Mouse (Mus musculus): ENCODE results near the gene Ccdc127. TPM values are rescaled to one million over a fixed set of nuclear protein-coding genes. Genes with fewer than 3 reads are reported as not detected.

Gene Ccdc127
- polyA plus RNA-seq, 2 experiments, result 22.0 to 50.3 TPM

DNA sequence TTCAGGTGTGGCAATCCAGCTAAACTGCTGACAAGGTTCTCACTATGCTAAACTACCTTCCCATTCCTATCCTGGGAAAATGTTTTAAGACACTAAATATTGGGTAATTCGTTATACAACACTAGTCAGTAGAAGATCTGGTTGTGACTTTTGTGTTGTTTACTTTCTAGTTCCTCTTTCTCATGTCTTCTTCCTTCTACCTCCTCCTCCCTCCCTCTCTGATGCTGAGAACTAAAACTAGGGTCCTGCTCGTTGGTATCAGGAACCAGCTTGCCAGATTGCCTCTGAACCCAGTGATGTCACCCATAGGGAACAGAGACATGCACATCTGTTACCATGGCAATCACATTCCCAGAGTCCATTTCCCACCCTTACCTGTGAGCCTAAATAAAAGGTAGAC lies 12.1 kb downstream of the Ccdc127 start:
- ATAC-seq (ENCODE audit: low FRiP score, low read depth), result no peak
- WGBS, result 70% methylated on average over 2 of the region's 2 CpGs
- no peaks in the 10 kb centered on the region for H3K4me1 ChIP-seq (ENCODE audit: control insufficient read depth, insufficient read depth, low read length)
- H3K9ac ChIP-seq (ENCODE audit: low read depth, low read length, severe bottlenecking), result no peak overlapping the region
- DNase-seq (ENCODE audit: low spot score), result no peak
- no peaks in the 10 kb centered on the region for H3K27me3 ChIP-seq (ENCODE audit: control insufficient read depth, insufficient read depth, low read length)
- no peak overlapping the region for H3K4me3 ChIP-seq (replicated peaks; ENCODE audit: low read length)
- no peak overlapping the region for H3K4me2 ChIP-seq (replicated peaks; ENCODE audit: low read depth, low read length, severe bottlenecking)
- TF ChIP-seq POLR2A (IDR thresholded peaks at IDR 0.05; ENCODE audit: borderline replicate concordance, extremely low read depth, insufficient read depth, insufficient read length), result no peak
- H3K27ac ChIP-seq (replicated peaks; ENCODE audit: low read depth, low read length), result no peak overlapping the region
- no peaks in the 10 kb centered on the region for H3K9me3 ChIP-seq (ENCODE audit: control insufficient read depth, low read length)
- peaks cover 38% of the 10 kb centered on the region for H3K36me3 ChIP-seq (ENCODE audit: control insufficient read depth, insufficient read depth, low read length)

DNA sequence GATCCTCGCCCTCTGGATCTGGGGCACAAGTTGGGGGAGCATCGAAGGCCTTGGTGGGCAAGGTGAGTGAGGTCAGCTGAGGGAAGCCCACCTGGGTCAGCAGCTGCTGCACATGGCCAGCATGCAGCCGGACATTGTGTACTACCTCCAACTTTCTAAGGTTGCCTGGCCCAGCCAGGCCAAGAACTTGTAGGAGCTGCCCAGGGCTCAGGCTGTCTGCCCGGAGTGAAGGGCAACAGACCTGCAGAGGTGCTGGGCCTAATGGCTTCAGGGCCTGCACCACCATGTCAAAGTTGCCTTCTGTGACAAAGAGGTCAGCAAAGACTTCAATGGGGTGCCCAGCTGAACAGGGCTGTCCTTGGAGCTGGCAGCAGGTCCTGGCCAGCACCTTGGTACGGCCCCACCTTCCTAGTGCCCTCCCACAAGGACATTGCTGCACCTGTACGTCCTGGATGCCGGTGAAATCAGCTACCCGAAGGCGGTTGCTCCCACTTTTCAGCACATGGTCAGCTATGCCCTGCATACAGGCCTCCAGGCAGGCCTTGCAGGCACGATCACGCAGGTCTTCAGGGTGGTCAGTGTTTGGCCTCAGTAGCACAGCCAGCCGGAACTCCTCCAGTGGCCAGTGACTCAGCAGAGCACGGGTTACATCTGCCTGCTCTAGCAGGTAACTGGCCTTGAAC lies 13.2 kb downstream of the Ccdc127 start:
- no peak overlapping the region for H3K4me2 ChIP-seq (replicated peaks; ENCODE audit: low read depth, low read length, severe bottlenecking)
- ATAC-seq (ENCODE audit: low FRiP score, low read depth), result 0 out of 2 replicates have a peak, but pooled peaks have one; percentile 19
- H3K27ac ChIP-seq (replicated peaks; ENCODE audit: low read depth, low read length), result no peak overlapping the region
- no peak overlapping the region for H3K9ac ChIP-seq (ENCODE audit: low read depth, low read length, severe bottlenecking)
- peaks cover 30% of the 10 kb centered on the region for H3K36me3 ChIP-seq (ENCODE audit: control insufficient read depth, insufficient read depth, low read length)
- DNase-seq (ENCODE audit: low spot score), result no peak
- no peaks in the 10 kb centered on the region for H3K27me3 ChIP-seq (ENCODE audit: control insufficient read depth, insufficient read depth, low read length)
- TF ChIP-seq POLR2A (IDR thresholded peaks at IDR 0.05; ENCODE audit: borderline replicate concordance, extremely low read depth, insufficient read depth, insufficient read length), result no peak
- H3K4me1 ChIP-seq (ENCODE audit: control insufficient read depth, insufficient read depth, low read length), result no peaks in the 10 kb centered on the region
- H3K9me3 ChIP-seq (ENCODE audit: control insufficient read depth, low read length), result no peaks in the 10 kb centered on the region
- WGBS, result 85% methylated on average over 13 of the region's 13 CpGs
- H3K4me3 ChIP-seq (replicated peaks; ENCODE audit: low read length), result no peak overlapping the region

DNA sequence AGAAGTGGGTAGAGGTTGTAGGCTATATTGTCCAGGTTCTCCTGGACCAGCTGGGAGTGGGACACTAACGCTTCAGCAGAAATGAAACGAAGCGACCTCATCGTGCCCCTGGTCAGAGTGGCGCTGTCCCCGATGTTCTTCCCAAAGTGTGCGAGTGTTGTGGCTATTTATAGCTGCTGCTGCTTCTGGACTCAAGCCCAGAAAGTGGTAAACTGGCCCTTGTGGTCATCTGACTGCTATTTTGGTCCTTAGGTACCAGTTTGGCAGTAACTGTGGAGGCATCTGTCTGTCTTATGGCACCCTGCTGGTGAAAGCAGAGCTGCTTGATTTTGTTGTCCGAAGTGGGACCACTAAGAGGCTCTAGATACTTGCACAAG lies 13.7 kb downstream of the Ccdc127 start, which contains the start of gene Lrrc14b:
Lrrc14b (minus strand) TSS at position 147 of the 377 bp plus-strand sequence.
- ATAC-seq (ENCODE audit: low FRiP score, low read depth), result no peak

DNA sequence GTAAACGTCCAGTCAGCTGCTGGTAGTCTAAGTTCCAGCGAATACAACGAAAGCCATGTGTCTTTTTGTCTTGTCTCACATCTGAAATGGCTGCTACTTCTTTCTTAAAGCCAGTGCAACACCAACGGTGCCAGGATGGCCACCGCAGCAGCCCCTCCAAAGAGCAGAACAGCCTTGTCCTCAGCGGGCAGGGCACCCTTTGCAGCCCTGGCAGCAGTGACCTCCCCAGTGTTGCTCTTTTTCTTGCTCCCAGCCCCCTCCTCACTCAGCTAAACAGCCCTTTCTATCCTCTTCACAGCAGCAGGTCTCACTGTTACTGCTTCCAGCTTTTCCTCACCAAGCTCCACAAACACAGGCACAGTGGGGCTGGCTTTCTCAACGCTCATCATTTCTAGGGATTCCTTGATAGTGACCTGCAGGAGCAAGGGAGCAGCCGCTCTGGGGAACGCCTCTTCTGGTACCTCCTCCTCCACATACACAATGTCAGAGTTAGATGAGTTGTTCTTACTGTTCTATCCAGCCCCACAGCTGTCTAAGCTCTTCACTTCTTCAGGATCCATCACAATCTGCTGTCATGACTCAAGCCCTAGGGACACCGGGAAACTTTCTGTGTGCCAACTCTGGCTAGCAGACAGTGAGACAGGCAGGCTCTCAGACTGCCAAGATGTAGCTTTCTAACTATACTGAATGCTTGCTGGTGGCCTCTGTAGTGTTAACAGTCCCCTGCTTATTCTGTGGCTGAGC lies 31.6 kb downstream of the Ccdc127 start:
- ATAC-seq (ENCODE audit: low FRiP score, low read depth) (no peak), DNase-seq (ENCODE audit: low spot score) (no peak)
- H3K9ac ChIP-seq (ENCODE audit: low read depth, low read length, severe bottlenecking), result no peak overlapping the region
- no peak overlapping the region for H3K4me2 ChIP-seq (replicated peaks; ENCODE audit: low read depth, low read length, severe bottlenecking)
- H3K27ac ChIP-seq (replicated peaks; ENCODE audit: low read depth, low read length), result no peak overlapping the region
- H3K27me3 ChIP-seq (ENCODE audit: control insufficient read depth, insufficient read depth, low read length), result no peaks in the 10 kb centered on the region
- no peaks in the 10 kb centered on the region for H3K4me1 ChIP-seq (ENCODE audit: control insufficient read depth, insufficient read depth, low read length)
- no peaks in the 10 kb centered on the region for H3K36me3 ChIP-seq (ENCODE audit: control insufficient read depth, insufficient read depth, low read length)
- WGBS, result 49% methylated on average over 10 of the region's 10 CpGs
- no peak for TF ChIP-seq POLR2A (IDR thresholded peaks at IDR 0.05; ENCODE audit: borderline replicate concordance, extremely low read depth, insufficient read depth, insufficient read length)
- no peak overlapping the region for H3K4me3 ChIP-seq (replicated peaks; ENCODE audit: low read length)
- no peaks in the 10 kb centered on the region for H3K9me3 ChIP-seq (ENCODE audit: control insufficient read depth, low read length)

More for the DNA sequence above, 13.7 kb downstream of the Ccdc127 start, which contains the start of gene Lrrc14b:
- TF ChIP-seq POLR2A (IDR thresholded peaks at IDR 0.05; ENCODE audit: borderline replicate concordance, extremely low read depth, insufficient read depth, insufficient read length), result no peak
- no peak within 1 kb of the TSS for H3K27ac ChIP-seq (replicated peaks; ENCODE audit: low read depth, low read length)
- H3K9me3 ChIP-seq (ENCODE audit: control insufficient read depth, low read length), result no peaks in the 10 kb centered on the region
- WGBS, result 78% methylated on average over 8 of the region's 8 CpGs
- H3K27me3 ChIP-seq (ENCODE audit: control insufficient read depth, insufficient read depth, low read length), result no peaks in the 10 kb centered on the region
- H3K36me3 ChIP-seq (ENCODE audit: control insufficient read depth, insufficient read depth, low read length), result peaks cover 25% of the 10 kb centered on the region
- peak; percentile 22 for DNase-seq (ENCODE audit: low spot score)
- H3K4me2 ChIP-seq (replicated peaks; ENCODE audit: low read depth, low read length, severe bottlenecking), result no peak within 1 kb of the TSS
- no peak within 1 kb of the TSS for H3K9ac ChIP-seq (ENCODE audit: low read depth, low read length, severe bottlenecking)
- H3K4me1 ChIP-seq (ENCODE audit: control insufficient read depth, insufficient read depth, low read length), result no peaks in the 10 kb centered on the region
- H3K4me3 ChIP-seq (replicated peaks; ENCODE audit: low read length), result no peak within 1 kb of the TSS

DNA sequence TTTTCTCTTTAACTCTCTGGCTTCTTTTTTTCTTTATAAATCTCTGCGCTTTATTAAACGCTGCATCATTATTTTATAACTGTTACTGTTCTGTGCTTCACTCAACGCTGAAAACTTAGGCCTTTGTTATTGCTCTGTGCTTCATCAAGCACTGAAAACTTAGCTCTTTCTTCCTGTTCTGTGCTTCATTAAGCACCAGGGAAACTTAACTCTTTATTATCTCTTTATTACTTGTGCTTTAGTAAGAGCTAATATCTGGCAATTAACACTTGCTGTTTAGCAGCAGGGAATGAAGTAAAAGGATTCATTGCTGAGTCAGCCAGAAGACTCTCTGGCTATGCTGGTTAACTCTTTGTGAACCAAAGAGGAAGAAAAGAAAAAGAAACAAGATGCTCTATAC lies 32.2 kb downstream of the Ccdc127 start:
- no peak overlapping the region for H3K4me3 ChIP-seq (replicated peaks; ENCODE audit: low read length)
- no peaks in the 10 kb centered on the region for H3K9me3 ChIP-seq (ENCODE audit: control insufficient read depth, low read length)
- WGBS, result 17% methylated on average over 3 of the region's 3 CpGs
- H3K27me3 ChIP-seq (ENCODE audit: control insufficient read depth, insufficient read depth, low read length), result no peaks in the 10 kb centered on the region
- H3K4me2 ChIP-seq (replicated peaks; ENCODE audit: low read depth, low read length, severe bottlenecking), result no peak overlapping the region
- H3K36me3 ChIP-seq (ENCODE audit: control insufficient read depth, insufficient read depth, low read length), result no peaks in the 10 kb centered on the region
- H3K4me1 ChIP-seq (ENCODE audit: control insufficient read depth, insufficient read depth, low read length), result no peaks in the 10 kb centered on the region
- no peak for TF ChIP-seq POLR2A (IDR thresholded peaks at IDR 0.05; ENCODE audit: borderline replicate concordance, extremely low read depth, insufficient read depth, insufficient read length)
- no peak for DNase-seq (ENCODE audit: low spot score)
- no peak overlapping the region; the same call in 1 of the 2 replicates for H3K27ac ChIP-seq (replicated peaks; ENCODE audit: low read depth, low read length)
- ATAC-seq (ENCODE audit: low FRiP score, low read depth), result no peak
- H3K9ac ChIP-seq (ENCODE audit: low read depth, low read length, severe bottlenecking), result no peak overlapping the region
